Mouse (Mus musculus): ENCODE results near the gene Cyp2c23. TPM values are rescaled to one million over a fixed set of nuclear protein-coding genes. Genes with fewer than 3 reads are reported as not detected.
A peak's percentile ranks its signal among the peaks of the same experiment; 100 is the strongest.

Cyp2c23 gene
- under 1 TPM in 1 of 2 experiments, not detected in 1; 0.14 TPM for total RNA-seq (2021)
- long read RNA-seq, experiment 1, result 0 reads
- long read RNA-seq, experiment 2, result 0 reads

DNA sequence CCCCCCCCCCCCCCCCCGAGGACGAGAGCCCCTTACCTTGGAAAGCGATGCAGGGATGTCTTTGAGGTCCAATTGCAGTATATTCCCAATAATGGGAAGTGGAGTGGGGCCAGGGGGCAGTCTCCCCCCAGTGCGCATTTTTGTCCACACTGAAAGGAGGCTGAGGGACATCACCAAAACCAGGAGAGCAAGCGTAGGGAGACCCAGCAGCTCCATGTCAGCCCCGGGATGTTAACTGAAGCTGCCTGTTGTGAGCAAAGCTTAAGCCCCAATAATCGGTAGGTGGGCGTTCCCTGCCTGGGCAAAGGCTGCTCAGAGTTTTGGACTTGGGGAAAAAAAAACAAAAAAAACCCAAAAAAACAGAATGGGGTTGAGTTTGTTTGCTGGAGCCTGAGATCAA lies at the start of gene Cyp2c23:
Gene Cyp2c23, minus strand, starts transcription at position 237 of the 400 bp plus-strand sequence.
- no peak for DNase-seq (ENCODE audit: low spot score)

DNA sequence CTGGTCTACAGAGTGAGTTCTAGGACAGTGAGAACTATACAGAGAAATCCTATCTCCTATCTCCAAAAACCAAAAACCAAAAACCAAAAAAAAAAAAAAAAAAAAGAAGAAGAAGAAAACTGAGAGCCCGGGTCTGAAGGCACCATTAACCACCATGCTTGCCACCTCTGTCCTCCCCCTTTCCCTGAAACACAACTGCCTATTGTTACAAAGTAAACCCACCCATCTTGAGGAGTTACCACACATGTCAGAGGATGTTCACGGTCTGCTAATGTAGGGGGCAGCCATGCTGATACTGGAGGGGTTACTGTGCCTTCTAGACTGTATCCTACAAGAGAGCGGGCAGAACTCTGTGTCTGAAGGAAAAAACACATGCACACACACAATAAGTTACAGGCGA lies 48.0 kb upstream of the Cyp2c23 start:
- DNase-seq (ENCODE audit: low spot score), result no peak

DNA sequence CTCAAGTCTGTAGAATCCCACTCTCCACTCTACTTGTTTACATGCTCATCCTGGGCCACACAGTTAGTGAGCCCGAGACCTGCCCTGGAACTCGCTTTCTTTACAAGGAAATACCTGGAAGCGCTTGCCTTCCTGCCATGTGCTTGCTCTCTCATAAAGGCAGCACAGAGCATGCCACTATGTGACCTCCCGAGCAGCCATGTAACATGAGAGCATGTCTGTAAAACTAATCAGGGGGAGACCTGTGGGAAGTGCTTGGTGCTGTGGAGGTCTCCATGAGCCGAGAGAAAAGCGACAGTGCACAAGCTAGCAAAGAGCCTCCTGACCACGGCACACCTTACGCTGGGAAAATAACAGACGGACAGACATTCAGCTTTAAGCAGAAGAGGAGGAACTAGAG lies 47.4 kb upstream of the Cyp2c23 start:
- DNase-seq (ENCODE audit: low spot score), result no peak

DNA sequence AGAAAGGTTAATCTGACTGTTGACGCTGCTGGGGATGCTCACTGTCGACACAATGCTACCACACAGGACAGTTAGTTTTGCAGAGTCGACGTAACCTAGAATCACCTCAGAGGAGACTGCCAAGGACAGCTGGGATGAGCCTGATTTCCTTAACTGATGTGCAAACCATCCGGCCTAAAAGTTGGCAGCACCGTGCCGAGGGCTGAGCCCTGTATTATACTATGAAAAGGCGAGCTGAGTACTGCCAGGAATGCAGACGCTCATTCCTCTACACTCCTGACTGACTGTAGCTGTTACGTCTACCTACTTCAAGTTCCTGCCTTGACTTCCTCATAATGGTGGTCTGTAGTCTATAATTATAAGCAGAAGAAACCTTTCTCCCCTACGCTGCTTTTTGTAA lies 46.0 kb upstream of the Cyp2c23 start:
- DNase-seq (ENCODE audit: low spot score), result no peak

DNA sequence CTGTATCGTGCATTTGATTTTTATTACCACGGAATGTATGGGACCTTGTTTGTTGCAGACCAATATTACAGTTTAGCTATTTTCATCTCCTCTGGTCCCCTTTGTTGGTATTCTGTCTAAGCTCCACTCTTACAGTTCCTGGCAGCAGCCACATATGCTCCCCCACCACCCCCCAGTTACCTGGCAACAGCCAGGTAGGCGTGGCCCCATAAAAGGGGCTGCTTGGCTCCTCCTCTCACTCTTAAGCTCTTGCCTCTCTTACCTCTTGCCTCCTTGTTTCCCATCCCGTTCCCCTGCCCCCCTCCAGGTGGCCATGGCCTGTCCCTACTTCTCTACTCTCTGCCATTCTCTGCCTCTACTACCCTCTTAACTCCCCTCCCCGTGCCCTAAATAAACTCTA lies 42.2 kb upstream of the Cyp2c23 start:
- DNase-seq (ENCODE audit: low spot score), result no peak

DNA sequence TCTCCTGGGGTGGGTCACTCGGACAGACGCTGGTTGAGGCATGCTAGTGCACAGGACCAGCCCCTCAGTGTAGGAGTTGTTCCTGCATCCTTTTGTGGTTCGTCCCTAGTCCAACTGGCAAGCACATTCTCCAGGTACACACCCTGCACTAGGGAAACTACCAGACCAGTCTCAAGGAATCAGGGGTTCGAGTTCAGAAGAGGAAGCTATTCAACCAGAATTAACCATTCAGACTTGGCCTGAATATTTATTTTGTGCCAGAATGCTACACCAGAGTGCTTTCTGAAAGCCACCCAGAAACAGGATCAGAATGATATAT lies 40.9 kb upstream of the Cyp2c23 start:
- no peak for DNase-seq (ENCODE audit: low spot score)

DNA sequence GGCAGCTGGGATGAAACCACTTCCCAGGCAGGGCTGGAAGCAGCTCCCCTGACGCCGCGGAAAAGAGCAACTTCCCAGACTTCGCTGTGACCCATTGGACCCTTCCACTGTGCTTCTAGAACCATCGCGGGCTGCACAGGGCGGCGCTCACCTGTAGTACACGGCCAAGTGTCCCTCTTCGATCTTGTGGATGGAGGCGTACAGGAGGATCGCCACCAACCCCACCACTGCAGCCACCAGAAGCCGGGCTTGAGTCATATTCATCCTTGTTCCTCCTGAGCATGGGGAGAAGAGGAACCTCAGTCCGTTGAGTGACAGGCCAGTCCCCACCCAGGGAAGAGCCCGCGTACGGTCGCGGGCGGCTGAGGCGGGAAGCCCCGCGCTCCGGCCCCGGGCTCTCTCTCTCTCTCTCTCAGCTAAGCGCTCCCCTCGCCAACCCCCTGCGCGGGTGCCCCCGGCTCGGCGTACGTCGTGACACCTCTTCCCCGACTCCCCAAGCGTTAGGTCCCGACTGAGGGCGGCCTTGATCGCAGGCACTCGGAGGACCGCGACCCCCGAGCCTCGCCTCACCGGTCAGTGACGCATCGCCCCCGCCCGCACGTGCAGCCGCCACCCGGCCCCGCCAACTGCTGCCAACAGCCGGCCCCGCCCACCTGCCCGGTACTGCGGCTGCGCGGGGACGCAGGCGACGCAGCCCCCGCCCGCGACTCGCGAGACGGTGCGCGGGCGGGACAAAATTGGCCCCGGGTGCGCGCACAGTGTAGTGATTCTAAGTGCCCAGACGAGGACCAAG lies 40.3 kb upstream of the Cyp2c23 start, which contains the start of gene Erlin1:
Gene Erlin1, minus strand, starts transcription at position 665 of the 793 bp plus-strand sequence.
- peak; percentile 88 for DNase-seq (ENCODE audit: low spot score)

DNA sequence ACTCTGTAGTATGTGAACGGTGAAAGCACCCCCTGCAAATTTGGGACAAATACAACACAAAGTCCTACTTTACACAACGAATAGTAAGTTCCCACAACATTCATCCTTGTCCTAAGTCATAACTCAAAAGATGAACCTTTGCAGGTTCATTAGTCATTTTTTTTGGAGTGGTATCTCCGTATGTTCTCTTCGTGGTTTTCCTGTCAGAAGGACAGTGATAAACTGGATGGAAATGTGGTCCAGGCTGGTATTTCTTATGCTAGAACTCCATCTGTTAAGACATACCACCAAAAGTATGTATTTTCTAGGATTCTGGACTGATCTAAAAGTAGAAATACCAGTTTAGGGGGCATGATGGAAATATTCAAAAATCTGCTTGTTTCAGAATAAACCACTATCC lies 39.2 kb upstream of the Cyp2c23 start:
- no peak for DNase-seq (ENCODE audit: low spot score)

DNA sequence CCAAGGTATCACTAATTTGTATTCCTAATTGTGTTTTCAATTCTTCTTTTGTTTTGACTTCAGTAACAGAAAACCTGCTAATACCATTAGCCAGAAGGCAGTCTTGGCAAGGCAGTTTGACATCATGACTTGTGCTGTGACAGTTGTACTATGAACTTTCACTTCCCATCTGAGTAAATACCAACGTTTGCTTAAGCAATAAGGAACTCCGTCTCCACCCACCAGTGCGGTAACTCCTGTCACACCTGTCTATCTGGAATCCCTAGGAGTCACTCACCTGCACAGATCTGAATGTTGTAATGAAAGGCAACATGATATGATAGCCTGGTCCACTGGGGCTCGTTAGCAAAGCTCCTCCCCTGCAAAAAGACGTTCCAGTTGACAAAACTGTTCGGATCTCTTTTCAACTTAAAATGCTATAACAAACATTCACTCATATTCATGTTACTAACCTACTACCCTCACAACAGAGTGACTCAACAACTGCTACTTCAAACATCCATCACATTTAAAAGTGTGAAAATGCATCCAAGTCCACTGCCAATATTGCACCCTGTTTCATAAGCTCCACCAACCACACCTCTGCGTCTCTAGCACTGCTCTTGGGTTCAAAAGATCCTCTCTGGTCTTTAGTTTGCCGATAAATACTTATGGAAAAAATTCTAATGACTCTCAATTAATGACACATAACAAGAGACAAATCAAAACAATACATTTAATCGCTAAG lies 38.5 kb upstream of the Cyp2c23 start:
- DNase-seq (ENCODE audit: low spot score), result no peak

DNA sequence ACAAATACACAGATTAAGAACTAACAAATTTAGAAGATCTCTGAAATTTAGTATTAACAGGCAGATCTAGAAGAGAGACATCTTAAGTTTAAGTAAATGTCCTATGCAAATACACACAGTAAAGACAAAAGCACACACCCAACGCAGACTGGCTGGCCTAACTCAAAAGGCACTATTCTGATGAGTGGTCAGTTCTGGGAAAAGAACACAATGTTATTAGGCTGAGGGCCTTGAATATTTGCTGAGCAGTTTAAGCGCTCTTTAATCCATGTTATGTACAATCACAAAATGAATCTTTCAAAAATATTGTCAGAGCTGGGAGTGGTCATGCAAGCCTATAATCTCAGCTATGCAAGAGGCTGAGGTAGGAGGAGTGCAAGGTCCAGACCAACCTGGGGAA lies 35.7 kb upstream of the Cyp2c23 start:
- no peak for DNase-seq (ENCODE audit: low spot score)

DNA sequence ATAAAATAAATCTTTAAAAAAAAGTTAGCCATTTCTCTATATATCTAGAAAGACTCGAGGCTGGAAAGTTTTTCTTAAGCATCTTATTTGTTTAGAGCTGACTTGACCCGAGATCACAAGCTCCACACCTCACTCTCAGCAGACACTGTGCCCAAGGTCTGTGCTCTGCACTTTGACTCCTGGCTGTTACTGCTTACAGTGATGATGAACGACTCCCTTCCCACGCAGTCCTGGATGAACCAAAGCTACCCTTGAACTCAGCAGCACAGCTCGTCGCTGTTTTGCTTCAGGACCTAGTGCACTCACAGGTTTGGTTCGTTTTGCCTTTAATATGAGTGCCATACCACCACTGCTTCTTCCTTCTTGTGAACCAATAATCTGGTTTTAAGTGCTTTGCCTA lies 34.8 kb upstream of the Cyp2c23 start:
- no peak for DNase-seq (ENCODE audit: low spot score)

DNA sequence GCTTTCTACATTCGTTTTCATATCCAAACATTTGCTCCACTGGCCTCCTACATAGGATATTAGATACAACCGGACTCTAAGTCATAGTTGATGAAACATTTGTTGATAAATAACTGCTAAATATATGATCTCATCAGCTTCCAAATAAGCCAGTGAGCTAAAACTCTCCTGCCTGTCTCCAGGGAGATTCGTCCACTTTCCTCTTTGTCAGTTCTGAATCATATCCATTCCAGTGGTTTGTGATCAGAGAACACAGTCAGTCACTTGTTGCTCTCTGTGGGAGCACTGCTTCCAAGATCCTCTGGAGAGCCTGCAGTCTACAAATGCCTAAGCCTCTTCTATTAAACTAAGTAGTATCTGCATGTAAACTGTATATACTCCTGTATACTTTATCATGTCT lies 31.2 kb upstream of the Cyp2c23 start:
- DNase-seq (ENCODE audit: low spot score), result no peak

DNA sequence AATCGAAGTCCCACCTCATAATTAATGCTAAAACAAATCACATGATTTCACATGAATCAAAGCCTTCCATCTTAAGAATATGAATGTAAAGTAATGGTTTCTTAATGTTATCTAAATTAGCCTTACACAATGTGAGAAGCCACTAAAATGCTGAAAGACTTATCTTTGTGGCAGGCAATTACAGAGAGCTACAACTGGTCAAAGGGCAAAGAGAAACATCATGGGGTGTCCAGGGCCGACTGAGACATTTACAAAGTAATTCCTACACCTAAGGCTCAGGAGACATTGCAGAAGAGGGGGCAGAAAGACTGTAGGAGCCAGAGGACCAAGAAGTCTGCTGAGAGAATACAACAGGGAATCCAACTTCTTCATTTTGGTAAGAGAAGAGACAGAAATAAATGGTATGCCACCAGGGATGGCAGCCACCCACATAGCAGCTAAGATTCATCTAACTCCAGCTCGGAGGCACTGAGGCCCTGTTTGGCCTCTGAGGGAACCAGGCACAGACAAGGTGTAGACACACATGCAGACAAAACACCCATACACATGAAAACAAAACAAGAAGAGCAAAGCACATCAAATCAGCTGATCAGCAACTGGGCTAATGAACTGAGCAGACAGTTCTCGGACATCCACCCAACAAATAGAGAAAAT lies 26.3 kb upstream of the Cyp2c23 start:
- no peak for DNase-seq (ENCODE audit: low spot score)

DNA sequence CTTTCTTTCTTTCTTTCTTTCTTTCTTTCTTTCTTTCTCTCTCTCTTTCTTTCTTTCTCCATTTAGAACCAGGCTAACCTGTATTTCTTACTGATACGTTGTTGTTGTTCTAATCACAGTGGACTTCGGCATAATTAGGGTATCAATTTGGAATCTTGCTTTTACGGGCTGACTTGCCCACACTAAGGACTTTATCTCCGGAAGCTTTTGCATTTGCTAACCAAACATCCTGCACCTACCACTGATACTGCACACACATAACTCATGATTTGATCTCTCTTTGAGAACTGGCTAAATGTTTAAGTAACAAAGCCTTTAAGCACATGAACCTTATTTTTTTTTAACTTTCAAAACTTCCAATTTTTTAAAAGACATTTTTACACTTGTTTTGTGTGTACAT lies 21.4 kb upstream of the Cyp2c23 start:
- DNase-seq (ENCODE audit: low spot score), result no peak

DNA sequence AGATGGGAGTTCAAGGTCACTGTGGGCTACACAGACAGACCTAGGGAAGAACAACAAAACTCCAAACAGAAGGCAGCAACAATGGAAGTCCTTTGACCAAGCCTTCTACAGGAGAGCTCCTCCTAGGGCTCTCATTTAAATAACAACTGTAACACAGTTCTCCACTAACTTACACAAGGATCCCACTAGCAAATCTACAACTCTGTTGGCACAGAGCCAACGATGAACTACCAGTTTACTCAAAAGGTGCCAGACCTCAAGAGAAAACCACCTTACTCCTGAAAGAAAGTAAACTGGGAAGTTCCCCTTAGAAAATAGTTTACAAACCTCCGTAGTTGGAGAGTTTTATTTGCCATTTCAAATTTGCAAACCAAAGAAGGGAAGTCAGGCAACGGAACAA lies 20.3 kb upstream of the Cyp2c23 start:
- no peak for DNase-seq (ENCODE audit: low spot score)

DNA sequence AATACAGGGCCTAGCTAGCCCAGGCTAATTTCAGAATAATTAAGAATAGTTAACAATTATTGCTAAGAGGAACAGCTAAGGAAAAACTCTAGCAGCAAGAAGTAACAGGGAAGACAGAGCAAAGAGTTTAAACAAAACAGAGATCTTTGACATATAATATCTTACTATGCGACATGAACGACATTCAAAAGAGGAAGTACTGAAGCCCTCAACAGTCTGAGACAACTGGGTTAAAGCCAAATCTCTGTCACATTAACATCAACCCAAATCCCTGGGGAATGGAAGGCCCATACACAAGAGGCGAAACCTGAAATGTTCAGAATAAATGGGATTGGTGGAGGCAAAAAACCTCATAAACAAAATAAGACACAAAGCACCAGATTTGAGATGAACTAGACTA lies 16.8 kb upstream of the Cyp2c23 start:
- DNase-seq (ENCODE audit: low spot score), result no peak

DNA sequence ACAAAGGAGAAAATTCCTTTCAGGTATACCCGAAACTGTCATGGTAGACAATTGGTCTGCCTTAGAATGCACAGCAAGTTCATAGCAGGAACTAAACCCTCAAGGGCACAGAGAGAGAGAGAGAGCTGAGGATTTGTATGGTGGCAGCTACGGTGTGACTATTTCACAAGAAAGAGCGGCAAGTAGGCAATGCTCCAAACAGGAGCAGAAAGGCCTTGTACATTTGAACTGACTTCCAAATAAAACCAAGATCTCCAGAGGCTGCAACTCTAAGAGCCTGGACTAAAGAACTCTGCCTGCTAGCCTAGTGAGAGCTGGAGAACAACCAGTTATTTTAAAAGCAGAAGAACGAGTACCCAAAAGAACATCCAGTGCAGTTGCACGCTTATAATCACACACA lies 13.1 kb upstream of the Cyp2c23 start:
- DNase-seq (ENCODE audit: low spot score), result peak; percentile 15

DNA sequence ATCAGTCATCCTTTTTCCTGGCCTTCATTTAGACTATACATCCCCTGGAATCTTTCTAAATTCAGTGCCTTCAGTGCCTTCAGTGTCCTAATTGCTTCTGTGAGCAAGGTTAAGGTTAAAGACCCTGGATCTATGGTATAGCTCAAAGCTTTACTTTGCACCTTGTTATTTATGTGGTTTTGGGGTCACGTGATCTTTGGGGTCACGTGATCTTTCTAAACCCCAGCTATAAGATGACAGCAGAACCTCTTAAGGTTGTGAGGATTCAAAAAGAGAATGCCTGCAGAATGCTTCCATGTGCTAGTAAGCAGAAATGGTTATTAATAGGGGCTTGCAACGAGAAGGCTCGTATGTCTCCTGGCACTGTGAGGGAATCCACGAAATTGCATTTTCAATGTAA lies 4.4 kb upstream of the Cyp2c23 start:
- DNase-seq (ENCODE audit: low spot score), result no peak

DNA sequence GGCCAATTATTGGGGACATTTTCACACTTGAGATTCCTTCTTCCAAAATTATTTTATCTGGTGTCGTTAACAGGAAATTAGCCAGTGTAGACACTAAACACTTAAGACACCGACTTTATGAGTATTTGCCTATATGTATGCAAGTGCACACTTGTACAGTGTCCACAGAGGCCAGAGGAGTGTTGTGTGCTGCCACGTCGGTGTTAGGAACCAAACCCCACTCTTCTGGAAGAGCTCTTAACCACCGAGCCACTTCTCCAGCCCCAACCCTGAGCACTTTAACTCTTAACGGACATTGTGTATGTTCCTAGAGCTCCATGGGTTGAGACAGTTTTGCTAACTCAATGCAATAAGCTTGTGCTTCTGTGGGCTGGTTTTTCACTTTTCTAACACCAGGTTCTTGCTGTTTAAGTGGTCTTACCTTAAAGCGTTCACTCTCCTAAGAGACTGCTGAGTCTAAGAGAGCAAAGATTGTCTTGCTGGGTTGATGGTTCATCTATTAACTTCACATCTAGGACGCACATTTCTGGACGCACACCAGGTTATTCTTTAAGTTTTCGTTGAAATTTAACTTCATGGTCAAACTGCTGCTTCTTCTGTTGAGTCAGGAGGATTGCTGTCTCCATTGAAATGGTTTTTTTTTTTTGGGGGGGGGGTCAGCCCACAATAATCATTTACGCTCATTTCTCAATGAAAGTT lies 3.2 kb upstream of the Cyp2c23 start:
- no peak for DNase-seq (ENCODE audit: low spot score)

DNA sequence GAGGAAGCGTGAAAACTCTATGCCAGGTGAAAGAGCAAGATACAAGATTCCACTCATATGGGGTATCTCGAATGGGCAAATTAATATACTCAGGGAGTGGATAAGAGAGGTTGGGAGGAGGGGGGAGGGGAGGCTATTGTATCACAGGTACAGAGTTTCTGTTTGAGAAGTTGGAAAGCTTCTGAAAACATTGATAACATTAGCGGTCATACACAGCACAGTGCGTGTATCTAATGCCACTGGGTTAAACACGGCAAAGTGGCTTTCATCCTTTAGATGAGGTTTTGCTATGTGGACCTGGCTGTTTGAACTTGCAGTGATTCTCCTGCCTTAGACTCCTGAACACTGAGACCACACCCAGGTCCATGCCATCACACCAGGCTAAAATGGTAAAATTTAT lies 1.0 kb upstream of the Cyp2c23 start:
- DNase-seq (ENCODE audit: low spot score), result no peak

DNA sequence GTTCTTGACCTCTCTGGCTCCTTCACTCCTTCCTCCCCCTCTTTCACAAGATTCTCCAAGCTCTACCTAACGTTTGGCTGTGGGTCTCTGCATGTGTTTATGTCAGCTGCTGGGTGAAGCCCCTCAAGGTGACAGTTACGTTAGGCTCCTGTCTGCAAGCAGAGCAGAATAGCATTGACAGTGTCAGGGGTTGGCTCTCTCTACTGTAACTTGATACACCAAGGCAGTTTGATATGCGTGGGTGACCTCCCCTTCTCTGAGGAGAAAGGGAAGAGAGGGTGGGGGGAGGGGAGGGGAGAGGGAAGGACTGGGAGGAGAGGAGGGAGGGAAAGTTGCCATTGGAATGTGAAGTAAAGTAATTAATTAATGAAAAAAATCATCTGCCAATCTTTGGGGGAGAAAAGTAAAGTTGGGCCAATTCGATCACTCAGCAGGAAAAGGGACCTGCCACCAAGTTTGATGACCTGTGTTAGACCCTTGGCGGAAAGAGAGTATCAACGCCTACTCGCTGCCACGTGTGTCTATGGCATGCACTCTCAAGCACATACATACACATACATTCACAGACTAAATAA lies 2.0 kb downstream of the Cyp2c23 start:
- DNase-seq (ENCODE audit: low spot score), result no peak
